Mouse (Mus musculus) hindbrain, embryonic 14.5 days (tissue): ENCODE measurements around the gene D630039A03Rik. TPM values are rescaled to one million over a fixed set of nuclear protein-coding genes. Genes with fewer than 3 reads are reported as not detected.

Experiments
- ATAC-seq: fragments of 200-750 bp; cut with Nextera tagmentation; 2 replicates; pipeline ENCODE4 v1.8.0; 2017; ENCODE audit warnings: moderate number of reproducible peaks, mild to moderate bottlenecking, moderate TSS enrichment, moderate library complexity; ENCODE audit not compliant: low FRiP score
- DNase-seq: peaks from one replicate; pipeline ENCODE4 v3.0.0-alpha.2; 2015; ENCODE audit warnings: low spot score
- H3K27ac ChIP-seq: fragments of 300-500 bp; sonication (generic); 2 replicates; pipeline ENCODE4 v1.5.1; 2014; ENCODE audit warnings: mild to moderate bottlenecking, moderate library complexity
- H3K27me3 ChIP-seq: fragments of 300-500 bp; sonication (generic); 2 replicates; pipeline ENCODE4 v1.6.1; 2014; ENCODE audit warnings: mild to moderate bottlenecking, low read length, mixed read lengths; ENCODE audit not compliant: control insufficient read depth, insufficient read depth
- H3K36me3 ChIP-seq: fragments of 300-500 bp; sonication (generic); replicated peaks from 2 replicates; pipeline ENCODE4 v1.6.1; 2014; ENCODE audit not compliant: control insufficient read depth, insufficient read depth
- H3K4me1 ChIP-seq: fragments of 300-500 bp; sonication (generic); replicated peaks from 2 replicates; pipeline ENCODE4 v1.6.1; 2014; ENCODE audit warnings: antibody characterized with exemption, low read length, mixed read lengths; ENCODE audit not compliant: control insufficient read depth, insufficient read depth
- H3K4me2 ChIP-seq: fragments of 300-500 bp; sonication (generic); replicated peaks from 2 replicates; pipeline ENCODE4 v1.6.1; 2014; ENCODE audit warnings: mild to moderate bottlenecking, moderate library complexity
- H3K4me3 ChIP-seq: fragments of 300-500 bp; sonication (generic); replicated peaks from 2 replicates; pipeline ENCODE4 v1.5.1; 2014; ENCODE audit warnings: mild to moderate bottlenecking, low read length
- H3K9ac ChIP-seq: fragments of 300-500 bp; sonication (generic); 2 replicates; pipeline ENCODE4 v1.6.1; 2014
- H3K9me3 ChIP-seq: fragments of 300-500 bp; sonication (generic); 2 replicates; pipeline ENCODE4 v1.6.1; 2016; ENCODE audit warnings: low read length; ENCODE audit not compliant: control insufficient read depth
- WGBS: fragments of 180-500 bp; shearing (Covaris S2); extraction: QIAGEN DNeasy Blood & Tissue Kit; methylation state at CpG from one replicate; pipeline ENCODE4 v1.1.7; 2014; 5-methylcytosine and 5-hydroxymethylcytosine counted together
- polyA plus RNA-seq: library from polyadenylated mRNA; unstranded; fragments of >200 nt; fragmentation: Nextera tagmentation; extraction: Ambion mirVana; gene quantifications from 2 replicates; pipeline ENCODE4 v1.2.1, GENCODE M21; 2014

The D630039A03Rik gene
- polyA plus RNA-seq, 1 experiment from 2014 or later: 0.07 TPM

GRCm38 (mm10) chr4:57916711-57917110 is 614 bp upstream of the D630039A03Rik start:
- DNase-seq: no peak
- Histone ChIP-seq H3K27me3 (peaks cover 4% of the 10 kb centered on the region; the same call in 1 of the 2 replicates), H3K4me3 (no peak overlapping the region), H3K36me3 (no peaks in the 10 kb centered on the region), H3K9ac (no peak overlapping the region), H3K4me2 (no peak overlapping the region), H3K27ac (no peak overlapping the region), H3K9me3 (no peaks in the 10 kb centered on the region), H3K4me1 (no peaks in the 10 kb centered on the region)
- no peak for ATAC-seq
- WGBS: 85% methylated on average over 4 of the region's 4 CpGs

GRCm38 (mm10) chr4:57915216-57915965 is 706 bp downstream of the D630039A03Rik start:
- no peak for ATAC-seq
- Histone ChIP-seq H3K9ac (no peak overlapping the region), H3K4me2 (no peak overlapping the region; the same call in 1 of the 2 replicates), H3K36me3 (no peaks in the 10 kb centered on the region), H3K4me3 (no peak overlapping the region), H3K4me1 (no peaks in the 10 kb centered on the region), H3K27me3 (peaks cover 4% of the 10 kb centered on the region; the same call in 1 of the 2 replicates), H3K9me3 (no peaks in the 10 kb centered on the region), H3K27ac (no peak overlapping the region)
- no peak for DNase-seq
- 40% methylated on average over 17 of the region's 17 CpGs for WGBS

GRCm38 (mm10) chr4:57914193-57915190 is 1.6 kb downstream of the D630039A03Rik start:
- 82% methylated on average over 10 of the region's 10 CpGs for WGBS
- no peaks in the 10 kb centered on the region for H3K36me3 ChIP-seq
- H3K9me3 ChIP-seq: no peaks in the 10 kb centered on the region
- no peak overlapping the region for H3K4me2 ChIP-seq
- no peaks in the 10 kb centered on the region for H3K4me1 ChIP-seq
- ATAC-seq (no peak), DNase-seq (no peak)
- H3K27me3 ChIP-seq: peaks cover 4% of the 10 kb centered on the region; the same call in 1 of the 2 replicates
- H3K9ac ChIP-seq: no peak overlapping the region
- H3K4me3 ChIP-seq: no peak overlapping the region
- no peak overlapping the region for H3K27ac ChIP-seq

- Histone ChIP-seq H3K4me1 (no peaks in the 10 kb centered on the region), H3K27me3 (peaks cover 4% of the 10 kb centered on the region; the same call in 1 of the 2 replicates), H3K36me3 (no peaks in the 10 kb centered on the region), H3K9me3 (no peaks in the 10 kb centered on the region), H3K4me3 (no peak overlapping the region), H3K4me2 (no peak overlapping the region), H3K9ac (no peak overlapping the region), H3K27ac (no peak overlapping the region)
- ATAC-seq: no peak
- DNase-seq: no peak
These were observed 3.1 kb downstream of the D630039A03Rik start for GRCm38 (mm10) chr4:57913021-57913420.

- H3K4me3 ChIP-seq: no peak overlapping the region
- 82% methylated on average over 6 of the region's 6 CpGs for WGBS
- H3K9me3 ChIP-seq: no peaks in the 10 kb centered on the region
- H3K27ac ChIP-seq: no peak overlapping the region
- H3K4me1 ChIP-seq: no peaks in the 10 kb centered on the region
- H3K27me3 ChIP-seq: no peaks in the 10 kb centered on the region
- H3K4me2 ChIP-seq: no peak overlapping the region
- DNase-seq: no peak
- no peak overlapping the region for H3K9ac ChIP-seq
- H3K36me3 ChIP-seq: no peaks in the 10 kb centered on the region
- no peak for ATAC-seq
These were observed 7.2 kb downstream of the D630039A03Rik start for GRCm38 (mm10) chr4:57908860-57909259.

GRCm38 (mm10) chr4:57906708-57907107 is 9.4 kb downstream of the D630039A03Rik start:
- ATAC-seq (no peak), DNase-seq (no peak)
- no peaks in the 10 kb centered on the region for H3K36me3 ChIP-seq
- no peaks in the 10 kb centered on the region for H3K9me3 ChIP-seq
- no peak overlapping the region for H3K27ac ChIP-seq
- 53% methylated on average over 2 of the region's 2 CpGs for WGBS
- H3K4me2 ChIP-seq: no peak overlapping the region
- no peak overlapping the region for H3K4me3 ChIP-seq
- no peaks in the 10 kb centered on the region for H3K4me1 ChIP-seq
- H3K27me3 ChIP-seq: no peaks in the 10 kb centered on the region
- H3K9ac ChIP-seq: no peak overlapping the region

GRCm38 (mm10) chr4:57904638-57905037 is 11.5 kb downstream of the D630039A03Rik start:
- no peaks in the 10 kb centered on the region for H3K9me3 ChIP-seq
- H3K4me2 ChIP-seq: no peak overlapping the region
- no peaks in the 10 kb centered on the region for H3K27me3 ChIP-seq
- 22% methylated on average over 9 of the region's 9 CpGs for WGBS
- no peak overlapping the region for H3K27ac ChIP-seq
- no peak overlapping the region for H3K4me3 ChIP-seq
- H3K36me3 ChIP-seq: no peaks in the 10 kb centered on the region
- DNase-seq (no peak), ATAC-seq (peak; percentile 41; the same call in 1 of the 2 replicates)
- H3K4me1 ChIP-seq: no peaks in the 10 kb centered on the region
- H3K9ac ChIP-seq: no peak overlapping the region

- Histone ChIP-seq H3K36me3 (no peaks in the 10 kb centered on the region), H3K27me3 (no peaks in the 10 kb centered on the region), H3K4me1 (no peaks in the 10 kb centered on the region), H3K4me2 (no peak overlapping the region), H3K9me3 (no peaks in the 10 kb centered on the region), H3K9ac (no peak overlapping the region), H3K4me3 (no peak overlapping the region), H3K27ac (no peak overlapping the region)
- peak; percentile 68 for ATAC-seq
- WGBS: 14% methylated on average over 5 of the region's 5 CpGs
- peak; percentile 83 for DNase-seq
These were observed 11.9 kb downstream of the D630039A03Rik start for GRCm38 (mm10) chr4:57904211-57904610.

GRCm38 (mm10) chr4:57902619-57903018 is 13.5 kb downstream of the D630039A03Rik start:
- Histone ChIP-seq H3K9ac (no peak overlapping the region), H3K4me3 (no peak overlapping the region), H3K4me1 (no peaks in the 10 kb centered on the region), H3K27ac (no peak overlapping the region), H3K9me3 (no peaks in the 10 kb centered on the region), H3K27me3 (no peaks in the 10 kb centered on the region), H3K36me3 (no peaks in the 10 kb centered on the region), H3K4me2 (no peak overlapping the region)
- DNase-seq: no peak
- WGBS: 80% methylated on average over 5 of the region's 5 CpGs
- no peak for ATAC-seq
